Mouse (Mus musculus): Measurements from ENCODE around the gene Fam69a. TPM values are rescaled to one million over a fixed set of nuclear protein-coding genes. Genes with fewer than 3 reads are reported as not detected.

Fam69a gene
- polyA plus RNA-seq, 2 experiments: 1.8 to 8.0 TPM

DNA sequence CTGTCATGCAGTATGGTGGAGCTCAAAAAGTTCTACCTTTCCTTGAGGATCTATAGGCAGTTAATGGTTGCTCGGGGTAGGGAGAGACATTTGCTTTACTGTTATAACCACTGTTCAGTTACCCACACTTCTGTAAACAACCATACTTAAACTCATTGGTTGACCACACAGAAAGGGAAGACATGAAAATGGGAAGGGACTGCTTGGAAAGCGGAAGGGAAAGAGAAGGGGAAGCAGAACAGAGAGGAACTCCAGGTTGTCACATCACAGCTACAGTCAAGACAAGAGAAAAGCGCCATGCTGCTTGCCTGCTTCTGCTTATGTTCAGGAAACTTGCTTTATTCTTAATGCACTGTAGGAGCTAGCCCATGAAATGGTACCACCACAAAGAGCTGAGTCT lies 37.3 kb downstream of the Fam69a start:
- Histone ChIP-seq H3K4me1 (replicated peaks; ENCODE audit: control insufficient read depth in 2 of 2, insufficient read depth in 2 of 2, low read length in 1 of 2) (peaks cover 0 to 15% of the 10 kb centered on the region in 2 experiments; a peak in 3 of 4 replicates), H3K9ac (replicated peaks) (no peak overlapping the region), H3K4me2 (ENCODE audit: low read depth) (no peak overlapping the region; the same call in 1 of the 2 replicates), H3K27ac (no peak overlapping the region; the same call in 1 of the 2 replicates), H3K9me3 (ENCODE audit: control insufficient read depth, low read length) (no peaks in the 10 kb centered on the region), H3K4me3 (ENCODE audit: insufficient read depth in 1 of 2, low read depth in 2 of 2, low read length in 2 of 2) (no peak overlapping the region), H3K36me3 (replicated peaks; ENCODE audit: control insufficient read depth, insufficient read depth, low read depth) (no peaks in the 10 kb centered on the region), H3K27me3 (ENCODE audit: control insufficient read depth, insufficient read depth, low read length) (no peaks in the 10 kb centered on the region)
- ATAC-seq (ENCODE audit: insufficient read depth) (no peak), DNase-seq (ENCODE audit: low read depth in 3 of 3, low spot score in 3 of 3) (no peak)
- TF ChIP-seq CTCF (IDR thresholded peaks at IDR 0.05; ENCODE audit: low read depth) (no peak), EP300 (IDR thresholded peaks at IDR 0.05; ENCODE audit: low read depth) (no peak)
- WGBS (ENCODE audit: insufficient replicate concordance): 51% methylated on average over 3 of the region's 3 CpGs

DNA sequence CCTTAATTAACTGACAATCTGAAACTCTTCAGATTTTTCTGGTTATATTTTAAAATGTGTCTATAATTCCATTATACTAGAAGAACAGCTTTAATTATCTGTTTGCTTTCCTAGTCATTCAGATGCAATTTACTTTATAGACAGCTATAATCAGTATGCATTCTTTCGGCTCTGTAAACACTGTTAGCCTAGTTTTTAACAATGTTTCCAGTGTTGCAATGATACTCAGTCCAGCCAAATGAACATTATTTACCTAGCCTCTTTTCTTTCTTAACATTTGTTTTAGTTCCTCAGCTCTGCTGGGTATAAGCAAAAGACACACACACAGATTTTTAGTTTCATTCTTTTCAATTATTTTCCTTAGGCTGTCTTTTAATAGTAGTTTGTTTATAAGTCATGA lies 38.0 kb downstream of the Fam69a start:
- H3K4me2 ChIP-seq (ENCODE audit: low read depth): no peak overlapping the region
- no peak for DNase-seq (ENCODE audit: low read depth in 3 of 3, low spot score in 3 of 3)
- H3K27me3 ChIP-seq (ENCODE audit: control insufficient read depth, insufficient read depth, low read length): no peaks in the 10 kb centered on the region
- no peak overlapping the region for H3K9ac ChIP-seq (replicated peaks)
- WGBS (ENCODE audit: insufficient replicate concordance): 83% methylated on average over 1 of the region's 1 CpGs
- H3K4me1 ChIP-seq (replicated peaks; ENCODE audit: control insufficient read depth in 2 of 2, insufficient read depth in 2 of 2, low read length in 1 of 2): peaks cover 0 to 15% of the 10 kb centered on the region in 2 experiments; a peak in 3 of 4 replicates
- no peak for ATAC-seq (ENCODE audit: insufficient read depth)
- no peak overlapping the region for H3K4me3 ChIP-seq (ENCODE audit: insufficient read depth in 1 of 2, low read depth in 2 of 2, low read length in 2 of 2)
- TF ChIP-seq EP300 (IDR thresholded peaks at IDR 0.05; ENCODE audit: low read depth) (no peak), CTCF (IDR thresholded peaks at IDR 0.05; ENCODE audit: low read depth) (no peak)
- no peaks in the 10 kb centered on the region for H3K36me3 ChIP-seq (replicated peaks; ENCODE audit: control insufficient read depth, insufficient read depth, low read depth)
- no peaks in the 10 kb centered on the region for H3K9me3 ChIP-seq (ENCODE audit: control insufficient read depth, low read length)
- no peak overlapping the region for H3K27ac ChIP-seq

DNA sequence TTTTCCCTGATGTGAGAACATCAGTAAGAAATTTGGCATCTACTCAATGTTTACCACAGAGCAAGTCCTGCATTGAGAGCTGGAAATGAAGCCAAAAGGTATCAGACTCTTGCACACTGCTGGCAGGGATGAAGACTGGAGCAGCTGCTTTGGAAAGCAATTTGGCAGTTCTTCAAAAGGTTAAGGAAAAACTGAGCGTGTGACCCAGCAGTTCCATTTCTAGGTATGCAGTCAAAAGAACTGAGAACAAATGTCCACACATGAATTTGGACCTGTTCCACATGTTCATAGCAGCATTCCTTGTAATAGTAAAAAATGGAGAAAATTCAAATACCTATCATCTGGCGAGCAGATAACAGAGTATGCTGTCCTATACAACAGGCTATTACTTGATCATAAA lies 39.3 kb downstream of the Fam69a start:
- Histone ChIP-seq H3K27ac (no peak overlapping the region), H3K4me3 (ENCODE audit: insufficient read depth in 1 of 2, low read depth in 2 of 2, low read length in 2 of 2) (no peak overlapping the region), H3K27me3 (ENCODE audit: control insufficient read depth, insufficient read depth, low read length) (no peaks in the 10 kb centered on the region), H3K9ac (replicated peaks) (no peak overlapping the region), H3K9me3 (ENCODE audit: control insufficient read depth, low read length) (no peaks in the 10 kb centered on the region), H3K4me1 (replicated peaks; ENCODE audit: control insufficient read depth in 2 of 2, insufficient read depth in 2 of 2, low read length in 1 of 2) (peaks cover 0 to 15% of the 10 kb centered on the region in 2 experiments; a peak in 3 of 4 replicates), H3K4me2 (ENCODE audit: low read depth) (no peak overlapping the region), H3K36me3 (replicated peaks; ENCODE audit: control insufficient read depth, insufficient read depth, low read depth) (no peaks in the 10 kb centered on the region)
- TF ChIP-seq EP300 (IDR thresholded peaks at IDR 0.05; ENCODE audit: low read depth) (no peak), CTCF (IDR thresholded peaks at IDR 0.05; ENCODE audit: low read depth) (no peak)
- ATAC-seq (ENCODE audit: insufficient read depth) (no peak), DNase-seq (ENCODE audit: low read depth in 3 of 3, low spot score in 3 of 3) (no peak)
- WGBS (ENCODE audit: insufficient replicate concordance): 76% methylated on average over 2 of the region's 2 CpGs

DNA sequence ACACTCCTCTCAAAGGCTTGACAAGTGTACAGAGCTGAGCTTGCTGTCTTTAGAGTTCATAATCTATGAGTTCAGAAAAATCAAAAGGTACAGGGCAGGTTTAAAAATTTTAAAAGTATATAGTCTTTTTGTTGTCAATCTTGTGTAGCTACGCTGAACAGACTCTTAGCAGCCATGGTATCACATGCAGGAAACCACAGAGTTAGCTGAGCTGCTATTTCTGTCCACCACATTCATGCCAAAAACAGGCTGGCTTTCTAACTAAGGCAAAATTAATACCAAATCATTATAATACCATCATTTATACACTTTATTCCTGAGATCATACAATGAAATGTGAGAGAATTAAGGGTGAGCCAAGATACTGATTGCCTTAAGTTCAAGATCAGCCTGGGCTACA lies 40.4 kb downstream of the Fam69a start:
- no peaks in the 10 kb centered on the region for H3K36me3 ChIP-seq (replicated peaks; ENCODE audit: control insufficient read depth, insufficient read depth, low read depth)
- no peaks in the 10 kb centered on the region for H3K27me3 ChIP-seq (ENCODE audit: control insufficient read depth, insufficient read depth, low read length)
- H3K4me3 ChIP-seq (ENCODE audit: insufficient read depth in 1 of 2, low read depth in 2 of 2, low read length in 2 of 2): no peak overlapping the region
- ATAC-seq (ENCODE audit: insufficient read depth) (no peak), DNase-seq (ENCODE audit: low read depth in 3 of 3, low spot score in 3 of 3) (no peak)
- no peak overlapping the region for H3K4me2 ChIP-seq (ENCODE audit: low read depth)
- no peak overlapping the region for H3K27ac ChIP-seq
- H3K9me3 ChIP-seq (ENCODE audit: control insufficient read depth, low read length): no peaks in the 10 kb centered on the region
- H3K4me1 ChIP-seq (replicated peaks; ENCODE audit: control insufficient read depth in 2 of 2, insufficient read depth in 2 of 2, low read length in 1 of 2): peaks cover 0 to 15% of the 10 kb centered on the region in 2 experiments; a peak in 3 of 4 replicates
- WGBS (ENCODE audit: insufficient replicate concordance): 26% methylated on average over 1 of the region's 1 CpGs
- no peak for TF ChIP-seq EP300 (IDR thresholded peaks at IDR 0.05; ENCODE audit: low read depth)
- TF ChIP-seq CTCF (IDR thresholded peaks at IDR 0.05; ENCODE audit: low read depth): no peak
- H3K9ac ChIP-seq (replicated peaks): no peak overlapping the region

DNA sequence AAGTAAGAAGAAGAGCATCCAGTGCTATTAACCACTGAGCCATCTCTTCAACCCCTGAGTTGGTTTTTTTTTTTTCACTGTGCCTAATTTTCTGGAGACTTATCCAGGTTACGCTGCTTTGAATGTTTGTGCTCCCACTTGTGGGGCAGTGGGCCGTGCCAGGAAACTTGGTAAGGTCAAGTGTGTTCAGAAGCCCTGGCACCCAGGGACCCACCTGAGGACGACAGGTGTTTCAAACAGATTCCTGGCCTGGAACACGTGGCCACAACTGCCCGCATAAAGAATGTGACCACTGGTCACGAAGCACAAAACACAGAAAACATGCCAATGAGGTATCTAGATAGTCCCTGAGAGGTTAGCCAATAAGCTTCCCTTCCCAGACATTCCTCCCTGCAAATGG lies 43.4 kb downstream of the Fam69a start:
- Histone ChIP-seq H3K9me3 (ENCODE audit: control insufficient read depth, low read length) (no peaks in the 10 kb centered on the region), H3K27me3 (ENCODE audit: control insufficient read depth, insufficient read depth, low read length) (no peaks in the 10 kb centered on the region), H3K4me3 (ENCODE audit: insufficient read depth in 1 of 2, low read depth in 2 of 2, low read length in 2 of 2) (no peak overlapping the region), H3K4me1 (replicated peaks; ENCODE audit: control insufficient read depth in 2 of 2, insufficient read depth in 2 of 2, low read length in 1 of 2) (peaks cover 0 to 4% of the 10 kb centered on the region in 2 experiments; a peak in 1 of 4 replicates), H3K9ac (replicated peaks) (no peak overlapping the region), H3K36me3 (replicated peaks; ENCODE audit: control insufficient read depth, insufficient read depth, low read depth) (no peaks in the 10 kb centered on the region), H3K27ac (no peak overlapping the region), H3K4me2 (ENCODE audit: low read depth) (no peak overlapping the region)
- 82% methylated on average over 6 of the region's 6 CpGs for WGBS (ENCODE audit: insufficient replicate concordance)
- TF ChIP-seq CTCF (IDR thresholded peaks at IDR 0.05; ENCODE audit: low read depth) (no peak), EP300 (IDR thresholded peaks at IDR 0.05; ENCODE audit: low read depth) (no peak)
- DNase-seq (ENCODE audit: low read depth in 3 of 3, low spot score in 3 of 3) (no peak), ATAC-seq (ENCODE audit: insufficient read depth) (no peak)
